Mouse (Mus musculus): ENCODE data around the gene Wnt6.

DNA sequence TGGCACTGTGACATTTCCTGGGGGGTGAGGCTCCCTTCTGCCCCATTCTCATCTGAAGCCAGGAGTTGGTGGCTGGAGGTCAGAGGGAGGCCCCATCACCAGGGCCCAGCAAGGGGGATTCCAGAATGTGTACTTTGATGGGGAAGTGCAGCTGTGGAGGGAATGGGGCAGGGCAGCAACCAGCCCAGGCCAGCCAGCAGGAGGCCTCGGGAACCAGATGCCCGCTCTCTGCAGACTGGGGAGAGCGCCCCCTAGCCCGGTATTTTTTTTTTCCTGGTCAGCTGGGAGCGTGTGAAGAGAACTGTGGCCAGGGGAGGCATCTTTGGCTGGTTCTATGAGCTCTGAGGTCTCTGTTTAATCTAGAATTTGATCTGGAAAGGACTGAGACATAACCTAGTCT, 4.1 kb downstream of the Wnt6 start:
- TF ChIP-seq EP300 (IDR thresholded peaks at IDR 0.05; ENCODE audit: low read depth): no peak
- peak; percentile 5; the same call in 1 of the 2 replicates for TF ChIP-seq CTCF (IDR thresholded peaks at IDR 0.05; ENCODE audit: low read depth)

Data from heart, postnatal 0 days (tissue).